Mouse (Mus musculus) ES-E14 (cell line): ENCODE measurements at regions not wholly inside any gene's neighbourhood (a gene's known extent, or its start where the extent isn't known, plus 50 kb on each side); places are given as distances from the start of the nearest gene placed in this dataset.

Experiments used
- CHD2 ChIP-seq: IDR thresholded peaks from 2 replicates; pipeline ENCODE4 v1.6.1; 2014; ENCODE audit warnings: mild to moderate bottlenecking, low read depth, low read length, inconsistent platforms
- HCFC1 ChIP-seq: IDR thresholded peaks from 2 replicates; pipeline ENCODE4 v1.6.1; 2012; ENCODE audit warnings: low read length, inconsistent platforms, borderline replicate concordance; ENCODE audit not compliant: insufficient read depth
- MAFK ChIP-seq: IDR thresholded peaks from 2 replicates; pipeline ENCODE4 v1.6.1; 2014; ENCODE audit warnings: mild to moderate bottlenecking, low read depth, low read length, inconsistent platforms; ENCODE audit not compliant: insufficient read depth
- ZC3H11A ChIP-seq: IDR thresholded peaks from 2 replicates; pipeline ENCODE4 v1.6.1; 2012; ENCODE audit warnings: low read depth, mild to moderate bottlenecking, inconsistent platforms, low read length, borderline replicate concordance
- ZNF384 ChIP-seq: IDR thresholded peaks from 2 replicates; pipeline ENCODE4 v1.6.1; 2012; ENCODE audit warnings: low read depth, low read length, inconsistent platforms

GRCm38 (mm10) chr1:186379938-186380847, 263.1 kb upstream of the Lyplal1 start:
- TF ChIP-seq HCFC1 (no peak), ZC3H11A (no peak), ZNF384 (no peak), CHD2 (no peak), MAFK (no peak)
